Mouse (Mus musculus) MEL (cell line): ENCODE data around the gene Fryl. TPM values are rescaled to one million over a fixed set of nuclear protein-coding genes. Genes with fewer than 3 reads are reported as not detected.

ENCODE experiments used
- DNase-seq: peaks from one replicate; pipeline ENCODE4 v3.0.0; 2011; ENCODE audit warnings: low read depth, low spot score
- H3K27ac ChIP-seq: 2 replicates; pipeline ENCODE4 v1.5.1; 2012; ENCODE audit warnings: low read depth, mild to moderate bottlenecking, control low read depth, low read length, moderate library complexity; ENCODE audit not compliant: control insufficient read depth
- H3K27me3 ChIP-seq, 2 experiments: fragments of 150-350 bp in 1 of 2; sonication (generic) in 1 of 2; 2 replicates each; pipeline ENCODE4 v1.6.1; 2012; ENCODE audit warnings: low read length in 2 of 2, mild to moderate bottlenecking in 2 of 2, improper control_type of control experiment in 1 of 2, moderate library complexity in 1 of 2; ENCODE audit not compliant: insufficient read depth in 2 of 2, control insufficient read depth in 1 of 2
- H3K36me3 ChIP-seq, 2 experiments: 2 replicates each; pipeline ENCODE4 v1.6.1; 2012 to 2014; ENCODE audit warnings: low read length in 2 of 2, improper control_type of control experiment in 1 of 2, inconsistent platforms in 1 of 2, mild to moderate bottlenecking in 1 of 2; ENCODE audit not compliant: insufficient read depth in 2 of 2, control insufficient read depth in 1 of 2
- H3K4me1 ChIP-seq, 2 experiments: fragments of 150-350 bp in 1 of 2; sonication (generic) in 1 of 2; 2 replicates each; pipeline ENCODE4 v1.6.1; 2012; ENCODE audit warnings: low read length in 2 of 2, improper control_type of control experiment in 1 of 2, mild to moderate bottlenecking in 1 of 2; ENCODE audit not compliant: insufficient read depth in 2 of 2, control insufficient read depth in 1 of 2
- H3K4me3 ChIP-seq, 2 experiments: fragments of 150-350 bp in 1 of 2; sonication (generic) in 1 of 2; 2 replicates each; pipeline ENCODE4 v1.5.1; 2012; ENCODE audit warnings: low read depth in 2 of 2, low read length in 2 of 2, mild to moderate bottlenecking in 2 of 2, moderate library complexity in 2 of 2, control low read depth in 1 of 2, improper control_type of control experiment in 1 of 2; ENCODE audit not compliant: control insufficient read depth in 1 of 2, insufficient read depth in 1 of 2
- H3K79me2 ChIP-seq: 2 replicates; pipeline ENCODE4 v1.6.1; 2012; ENCODE audit warnings: mild to moderate bottlenecking, low read length, moderate library complexity; ENCODE audit not compliant: control insufficient read depth, poor library complexity, insufficient read depth
- H3K9ac ChIP-seq: 2 replicates; pipeline ENCODE4 v1.6.1; 2012; ENCODE audit warnings: low read depth, mild to moderate bottlenecking, control low read depth, low read length, moderate library complexity; ENCODE audit not compliant: control insufficient read depth, poor library complexity, severe bottlenecking
- H3K9me3 ChIP-seq: fragments of 150-350 bp; sonication (generic); replicated peaks from 2 replicates; pipeline ENCODE4 v1.6.1; 2012; ENCODE audit warnings: mild to moderate bottlenecking, low read length, improper control_type of control experiment, moderate library complexity; ENCODE audit not compliant: insufficient read depth
- BHLHE40 ChIP-seq: IDR thresholded peaks from 2 replicates; pipeline ENCODE4 v1.6.1; 2012; ENCODE audit warnings: low read depth, mild to moderate bottlenecking, inconsistent platforms, low read length, improper control_type of control experiment, borderline replicate concordance
- ELF1 ChIP-seq: IDR thresholded peaks from 2 replicates; pipeline ENCODE4 v1.6.1; 2014; ENCODE audit warnings: low read depth, mild to moderate bottlenecking, inconsistent platforms, low read length, improper control_type of control experiment, moderate library complexity
- GABPA ChIP-seq: IDR thresholded peaks from 2 replicates; pipeline ENCODE4 v1.6.1; 2012; ENCODE audit warnings: low read depth, mild to moderate bottlenecking, inconsistent platforms, low read length, improper control_type of control experiment, moderate library complexity
- MXI1 ChIP-seq: IDR thresholded peaks from 2 replicates; pipeline ENCODE4 v1.6.1; 2011; ENCODE audit warnings: mild to moderate bottlenecking, low read depth, low read length, improper control_type of control experiment
- NELFE ChIP-seq: IDR thresholded peaks from 2 replicates; pipeline ENCODE4 v1.6.1; 2011; ENCODE audit warnings: low read depth, low read length, improper control_type of control experiment
- POLR2AphosphoS2 ChIP-seq: IDR thresholded peaks from 2 replicates; pipeline ENCODE4 v1.6.1; 2011; ENCODE audit warnings: low read length, improper control_type of control experiment
- POLR2AphosphoS5 ChIP-seq: IDR thresholded peaks from 2 replicates; pipeline ENCODE4 v1.6.1; 2012; ENCODE audit warnings: low read depth, borderline replicate concordance, mild to moderate bottlenecking, inconsistent platforms, low read length, moderate library complexity, mixed read lengths
- SIN3A ChIP-seq: IDR thresholded peaks from 2 replicates; pipeline ENCODE4 v1.6.1; 2012; ENCODE audit warnings: low read length, improper control_type of control experiment, inconsistent platforms
- SMC3 ChIP-seq: IDR thresholded peaks from 2 replicates; pipeline ENCODE4 v1.6.1; 2011; ENCODE audit warnings: low read depth, low read length, improper control_type of control experiment
- TAL1 ChIP-seq: IDR thresholded peaks from 2 replicates; pipeline ENCODE4 v1.6.1; 2012; ENCODE audit warnings: mild to moderate bottlenecking, inconsistent platforms, low read length, moderate library complexity, mixed read lengths
- ZC3H11A ChIP-seq: IDR thresholded peaks from 2 replicates; pipeline ENCODE4 v1.6.1; 2012; ENCODE audit warnings: low read depth, mild to moderate bottlenecking, inconsistent platforms, low read length, improper control_type of control experiment
- ZNF384 ChIP-seq: IDR thresholded peaks from 2 replicates; pipeline ENCODE4 v1.6.1; 2012; ENCODE audit warnings: low read depth, mild to moderate bottlenecking, inconsistent platforms, low read length, improper control_type of control experiment
- polyA plus RNA-seq, 2 experiments: library from polyadenylated mRNA; stranded (reverse) in 1 of 2; unstranded in 1 of 2; fragments of >175 nt in 1 of 2; fragments of >200 nt in 1 of 2; gene quantifications; 2 replicates each; pipeline versions ENCODE4 v1.2.1 to v1.2.4; 2012; ENCODE audit warnings: low replicate concordance in 2 of 2, low read depth in 1 of 2; ENCODE audit not compliant: insufficient read length in 2 of 2, insufficient read depth in 1 of 2, missing spikeins in 1 of 2
- total RNA-seq: library from RNA; depleted of rRNA; stranded (reverse); fragments of 300-350 nt; gene quantifications from 2 replicates; pipeline ENCODE4 v1.2.3, GENCODE M21; 2012

The Fryl gene
- total and polyA plus RNA-seq, 3 experiments = 18.8 to 188 (median 39.7) TPM

GRCm38 (mm10) chr5:73157502-73157901 is 98.9 kb downstream of the Fryl start:
- Histone ChIP-seq H3K27ac (no peak overlapping the region), H3K4me1 (no peaks in the 10 kb centered on the region), H3K27me3 (no peaks in the 10 kb centered on the region), H3K9me3 (no peaks in the 10 kb centered on the region), H3K9ac (no peak overlapping the region), H3K79me2 (no peaks in the 10 kb centered on the region), H3K4me3 (no peak overlapping the region), H3K36me3 (peaks cover 0 to 5% of the 10 kb centered on the region in 2 experiments; a peak in 2 of 4 replicates)
- no peak for DNase-seq
- no peak for TF ChIP-seq SMC3
- TF ChIP-seq MXI1 = no peak
- no peak for TF ChIP-seq ZNF384
- no peak for TF ChIP-seq POLR2AphosphoS5
- TF ChIP-seq ELF1 = no peak
- no peak for TF ChIP-seq SIN3A
- TF ChIP-seq NELFE = no peak
- no peak for TF ChIP-seq TAL1
- TF ChIP-seq, all 39 proteins: peak for 0

GRCm38 (mm10) chr5:73157009-73157408 is 99.4 kb downstream of the Fryl start:
- Histone ChIP-seq H3K4me3 (no peak overlapping the region), H3K9me3 (no peaks in the 10 kb centered on the region), H3K27ac (no peak overlapping the region), H3K9ac (no peak overlapping the region), H3K36me3 (peaks cover 0 to 5% of the 10 kb centered on the region in 2 experiments; a peak in 2 of 4 replicates), H3K4me1 (no peaks in the 10 kb centered on the region), H3K79me2 (no peaks in the 10 kb centered on the region), H3K27me3 (no peaks in the 10 kb centered on the region)
- no peak for DNase-seq
- TF ChIP-seq ZC3H11A (no peak), BHLHE40 (no peak)

GRCm38 (mm10) chr5:73156226-73156926 is 100.0 kb downstream of the Fryl start:
- Histone ChIP-seq H3K9ac (no peak overlapping the region), H3K4me1 (no peaks in the 10 kb centered on the region), H3K27ac (no peak overlapping the region), H3K4me3 (no peak overlapping the region), H3K36me3 (peaks cover 0 to 5% of the 10 kb centered on the region in 2 experiments; a peak in 2 of 4 replicates), H3K79me2 (no peaks in the 10 kb centered on the region), H3K27me3 (no peaks in the 10 kb centered on the region), H3K9me3 (no peaks in the 10 kb centered on the region)
- TF ChIP-seq MXI1 = peak; percentile 26; the same call in 1 of the 2 replicates
- TF ChIP-seq GABPA = no peak
- no peak for TF ChIP-seq POLR2AphosphoS2
- peak; percentile 26 for DNase-seq
